Mouse (Mus musculus) neural tube, embryonic 11.5 days (tissue): ENCODE measurements at regions not wholly inside any gene's neighbourhood (a gene's known extent, or its start where the extent isn't known, plus 50 kb on each side); places are given as distances from the start of the nearest gene placed in this dataset.

Experiments
- ATAC-seq: fragments of 200-750 bp; cut with Nextera tagmentation; 2 replicates; pipeline ENCODE4 v1.8.0; 2017; ENCODE audit warnings: moderate number of reproducible peaks, mild to moderate bottlenecking, moderate TSS enrichment, moderate library complexity; ENCODE audit not compliant: insufficient read depth, low FRiP score, low TSS enrichment
- DNase-seq: peaks from one replicate; pipeline ENCODE4 v3.0.0-alpha.2; 2015; ENCODE audit warnings: low spot score
- H3K27ac ChIP-seq: fragments of 300-500 bp; sonication (generic); 2 replicates; pipeline ENCODE4 v1.5.1; 2014; ENCODE audit warnings: low read depth, mild to moderate bottlenecking, low read length
- H3K27me3 ChIP-seq: fragments of 300-500 bp; sonication (generic); 2 replicates; pipeline ENCODE4 v1.6.1; 2014; ENCODE audit warnings: mild to moderate bottlenecking, low read length, mixed read lengths; ENCODE audit not compliant: control insufficient read depth, insufficient read depth
- H3K36me3 ChIP-seq: fragments of 300-500 bp; sonication (generic); 2 replicates; pipeline ENCODE4 v1.6.1; 2014; ENCODE audit warnings: mild to moderate bottlenecking, low read length, moderate library complexity, mixed read lengths; ENCODE audit not compliant: control insufficient read depth, insufficient read depth
- H3K4me1 ChIP-seq: fragments of 300-500 bp; sonication (generic); 2 replicates; pipeline ENCODE4 v1.6.1; 2014; ENCODE audit warnings: low read length, mixed read lengths; ENCODE audit not compliant: control insufficient read depth, insufficient read depth
- H3K4me2 ChIP-seq: fragments of 300-500 bp; sonication (generic); 2 replicates; pipeline ENCODE4 v1.6.1; 2014; ENCODE audit warnings: low read depth, mild to moderate bottlenecking, moderate library complexity
- H3K4me3 ChIP-seq: fragments of 300-500 bp; sonication (generic); 2 replicates; pipeline ENCODE4 v1.5.1; 2014; ENCODE audit warnings: low read depth, low read length
- H3K9ac ChIP-seq: fragments of 300-500 bp; sonication (generic); 2 replicates; pipeline ENCODE4 v1.6.1; 2014; ENCODE audit warnings: mild to moderate bottlenecking, low read length
- H3K9me3 ChIP-seq: fragments of 300-500 bp; sonication (generic); 2 replicates; pipeline ENCODE4 v1.6.1; 2016; ENCODE audit warnings: low read length; ENCODE audit not compliant: control insufficient read depth
- WGBS: fragments of 180-500 bp; shearing (Covaris S2); extraction: QIAGEN DNeasy Blood & Tissue Kit; methylation state at CpG from one replicate; pipeline ENCODE4 v1.1.7; 2014; 5-methylcytosine and 5-hydroxymethylcytosine counted together

GRCm38 (mm10) chr3:60698189-60698588 lies 225.6 kb downstream of the Mbnl1 start:
- Histone ChIP-seq H3K9ac (no peak overlapping the region), H3K27ac (no peak overlapping the region), H3K27me3 (no peaks in the 10 kb centered on the region), H3K4me1 (no peaks in the 10 kb centered on the region), H3K4me2 (no peak overlapping the region), H3K9me3 (no peaks in the 10 kb centered on the region), H3K36me3 (no peaks in the 10 kb centered on the region), H3K4me3 (no peak overlapping the region)
- DNase-seq (no peak), ATAC-seq (no peak)

- Histone ChIP-seq H3K36me3 (no peaks in the 10 kb centered on the region), H3K9ac (no peak overlapping the region), H3K9me3 (no peaks in the 10 kb centered on the region), H3K27me3 (no peaks in the 10 kb centered on the region), H3K4me2 (no peak overlapping the region), H3K4me3 (no peak overlapping the region), H3K4me1 (no peaks in the 10 kb centered on the region), H3K27ac (no peak overlapping the region)
- 92% methylated on average over 4 of the region's 4 CpGs for WGBS
- no peak for DNase-seq
- no peak for ATAC-seq
Observed at GRCm38 (mm10) chr3:60707139-60707538, 234.5 kb downstream of the Mbnl1 start.

- ATAC-seq = no peak
- WGBS = 85% methylated on average over 4 of the region's 4 CpGs
Observed at GRCm38 (mm10) chr3:60712896-60713295, 240.3 kb downstream of the Mbnl1 start.

GRCm38 (mm10) chr3:60720322-60720721 lies 247.7 kb downstream of the Mbnl1 start:
- no peak for DNase-seq
- H3K4me3 ChIP-seq = no peak overlapping the region

More at GRCm38 (mm10) chr3:60712896-60713295, 240.3 kb downstream of the Mbnl1 start:
- no peak overlapping the region for H3K4me2 ChIP-seq
- no peaks in the 10 kb centered on the region for H3K27me3 ChIP-seq
- H3K9ac ChIP-seq = no peak overlapping the region
- no peak overlapping the region for H3K27ac ChIP-seq
- no peaks in the 10 kb centered on the region for H3K36me3 ChIP-seq
- no peak overlapping the region for H3K4me3 ChIP-seq
- no peaks in the 10 kb centered on the region for H3K9me3 ChIP-seq
- no peaks in the 10 kb centered on the region for H3K4me1 ChIP-seq
- no peak for DNase-seq

GRCm38 (mm10) chr3:60731331-60731730 lies 258.7 kb downstream of the Mbnl1 start:
- Histone ChIP-seq H3K9ac (no peak overlapping the region), H3K4me1 (no peaks in the 10 kb centered on the region), H3K4me3 (no peak overlapping the region), H3K9me3 (no peaks in the 10 kb centered on the region), H3K36me3 (no peaks in the 10 kb centered on the region), H3K27ac (no peak overlapping the region), H3K27me3 (no peaks in the 10 kb centered on the region), H3K4me2 (no peak overlapping the region)
- 88% methylated on average over 1 of the region's 1 CpGs for WGBS
- no peak for ATAC-seq
- DNase-seq = no peak

More at GRCm38 (mm10) chr3:60720322-60720721, 247.7 kb downstream of the Mbnl1 start:
- no peaks in the 10 kb centered on the region for H3K36me3 ChIP-seq
- no peak for ATAC-seq
- no peak overlapping the region for H3K27ac ChIP-seq
- H3K4me1 ChIP-seq = no peaks in the 10 kb centered on the region
- no peaks in the 10 kb centered on the region for H3K9me3 ChIP-seq
- no peak overlapping the region for H3K4me2 ChIP-seq
- H3K27me3 ChIP-seq = no peaks in the 10 kb centered on the region
- no peak overlapping the region for H3K9ac ChIP-seq

- H3K27ac ChIP-seq = no peak overlapping the region
- H3K4me1 ChIP-seq = no peaks in the 10 kb centered on the region
- no peaks in the 10 kb centered on the region for H3K9me3 ChIP-seq
- H3K27me3 ChIP-seq = no peaks in the 10 kb centered on the region
- DNase-seq (no peak), ATAC-seq (no peak)
- no peak overlapping the region for H3K4me2 ChIP-seq
- no peak overlapping the region for H3K9ac ChIP-seq
- no peak overlapping the region for H3K4me3 ChIP-seq
- H3K36me3 ChIP-seq = no peaks in the 10 kb centered on the region
Observed at GRCm38 (mm10) chr3:60740543-60741294, 261.9 kb upstream of the P2ry1 start.

- no peaks in the 10 kb centered on the region for H3K4me1 ChIP-seq
- H3K9ac ChIP-seq = no peak overlapping the region
- DNase-seq (no peak), ATAC-seq (no peak)
- H3K27me3 ChIP-seq = no peaks in the 10 kb centered on the region
- no peak overlapping the region for H3K4me2 ChIP-seq
- H3K36me3 ChIP-seq = no peaks in the 10 kb centered on the region
- WGBS = 86% methylated on average over 5 of the region's 5 CpGs
- H3K4me3 ChIP-seq = no peak overlapping the region
- H3K9me3 ChIP-seq = no peaks in the 10 kb centered on the region
- no peak overlapping the region for H3K27ac ChIP-seq
Observed at GRCm38 (mm10) chr3:60741379-60741778, 261.2 kb upstream of the P2ry1 start.

- ATAC-seq = no peak
- Histone ChIP-seq H3K4me3 (no peak overlapping the region), H3K27me3 (no peaks in the 10 kb centered on the region), H3K9ac (no peak overlapping the region), H3K36me3 (no peaks in the 10 kb centered on the region), H3K9me3 (no peaks in the 10 kb centered on the region), H3K27ac (no peak overlapping the region), H3K4me2 (no peak overlapping the region), H3K4me1 (no peaks in the 10 kb centered on the region)
- DNase-seq = no peak
- 89% methylated on average over 2 of the region's 2 CpGs for WGBS
Observed at GRCm38 (mm10) chr3:60742232-60742631, 260.4 kb upstream of the P2ry1 start.

GRCm38 (mm10) chr3:60745075-60745474 lies 257.5 kb upstream of the P2ry1 start:
- Histone ChIP-seq H3K9ac (no peak overlapping the region), H3K4me1 (no peaks in the 10 kb centered on the region), H3K9me3 (no peaks in the 10 kb centered on the region), H3K36me3 (no peaks in the 10 kb centered on the region), H3K4me2 (no peak overlapping the region), H3K27ac (no peak overlapping the region), H3K4me3 (no peak overlapping the region), H3K27me3 (no peaks in the 10 kb centered on the region)
- ATAC-seq (no peak), DNase-seq (no peak)
- 83% methylated on average over 1 of the region's 1 CpGs for WGBS
